Mouse (Mus musculus): Measurements from ENCODE around the gene C2cd5. TPM values are rescaled to one million over a fixed set of nuclear protein-coding genes. Genes with fewer than 3 reads are reported as not detected.

Gene C2cd5
- polyA plus RNA-seq, 1 experiment from 2014 or later: 22.4 TPM

GRCm38 (mm10) chr6:143085898-143086297 is 14.0 kb downstream of the C2cd5 start:
- no peak overlapping the region for H3K4me3 ChIP-seq (ENCODE audit: control insufficient read depth in 1 of 2, insufficient read depth in 1 of 2, low read depth in 1 of 2, low read length in 2 of 2)
- peaks cover 69% of the 10 kb centered on the region for H3K36me3 ChIP-seq (ENCODE audit: control insufficient read depth, insufficient read depth, low read length)
- no peak overlapping the region for H3K4me2 ChIP-seq (ENCODE audit: low read length)
- no peaks in the 10 kb centered on the region for H3K9me3 ChIP-seq (ENCODE audit: control insufficient read depth, low read length)
- ATAC-seq (ENCODE audit: insufficient number of reproducible peaks, insufficient read depth, low FRiP score, low read depth): no peak
- 96% methylated on average over 1 of the region's 1 CpGs for WGBS
- H3K4me1 ChIP-seq (ENCODE audit: control insufficient read depth in 2 of 2, insufficient read depth in 2 of 2, low read length in 2 of 2): no peaks in the 10 kb centered on the region
- no peak overlapping the region for H3K27ac ChIP-seq (replicated peaks in 1 of 2; ENCODE audit: control insufficient read depth in 1 of 2, insufficient read depth in 1 of 2, low read depth in 2 of 2, low read length in 2 of 2)
- H3K27me3 ChIP-seq (ENCODE audit: control insufficient read depth, insufficient read depth, low read length): no peaks in the 10 kb centered on the region
- H3K9ac ChIP-seq (ENCODE audit: low read length): no peak overlapping the region

DNA sequence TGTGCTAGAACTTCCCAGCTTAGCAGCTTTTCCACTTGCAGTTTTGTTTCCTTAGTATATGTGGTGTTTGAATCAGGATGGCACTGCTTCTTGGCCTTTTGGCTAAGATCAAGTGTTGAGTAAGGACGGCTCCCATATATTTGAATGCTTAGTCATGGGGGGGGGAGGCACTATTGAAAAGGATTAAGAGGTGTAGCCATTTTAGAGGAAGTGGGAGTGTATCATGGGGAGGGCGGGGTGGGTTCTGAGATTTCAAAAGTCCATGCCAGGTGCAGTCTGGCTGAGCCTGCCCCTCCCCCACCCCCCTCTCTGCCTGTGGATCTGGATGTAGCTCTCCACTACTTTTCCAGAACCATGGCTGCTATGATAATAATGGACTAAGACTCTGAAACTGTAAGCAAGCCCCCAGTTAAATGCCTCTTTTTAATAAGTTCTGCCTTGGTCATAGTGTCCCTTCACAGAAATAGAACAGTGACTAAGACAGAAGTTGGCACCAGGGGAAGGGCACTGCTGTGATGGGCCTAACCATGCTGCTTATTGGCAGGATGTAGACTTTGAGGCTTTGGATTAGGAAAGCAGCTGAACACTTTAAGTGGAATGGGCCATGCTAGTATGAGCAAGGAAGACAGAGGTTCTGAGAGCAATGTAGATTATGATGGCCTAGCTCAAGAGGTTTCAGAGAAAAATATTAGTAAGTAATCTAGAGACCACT is 15.5 kb downstream of the C2cd5 start:
- no peak overlapping the region for H3K4me2 ChIP-seq (ENCODE audit: low read length)
- 87% methylated on average over 2 of the region's 2 CpGs for WGBS
- H3K27ac ChIP-seq (replicated peaks in 1 of 2; ENCODE audit: control insufficient read depth in 1 of 2, insufficient read depth in 1 of 2, low read depth in 2 of 2, low read length in 2 of 2): no peak overlapping the region
- no peak for ATAC-seq (ENCODE audit: insufficient number of reproducible peaks, insufficient read depth, low FRiP score, low read depth)
- H3K4me1 ChIP-seq (ENCODE audit: control insufficient read depth in 2 of 2, insufficient read depth in 2 of 2, low read length in 2 of 2): no peaks in the 10 kb centered on the region
- no peaks in the 10 kb centered on the region for H3K27me3 ChIP-seq (ENCODE audit: control insufficient read depth, insufficient read depth, low read length)
- H3K9ac ChIP-seq (ENCODE audit: low read length): no peak overlapping the region
- H3K4me3 ChIP-seq (ENCODE audit: control insufficient read depth in 1 of 2, insufficient read depth in 1 of 2, low read depth in 1 of 2, low read length in 2 of 2): no peak overlapping the region
- peaks cover 62% of the 10 kb centered on the region for H3K36me3 ChIP-seq (ENCODE audit: control insufficient read depth, insufficient read depth, low read length)
- H3K9me3 ChIP-seq (ENCODE audit: control insufficient read depth, low read length): no peaks in the 10 kb centered on the region

GRCm38 (mm10) chr6:143081479-143082106 is 18.3 kb downstream of the C2cd5 start:
- Histone ChIP-seq H3K27me3 (ENCODE audit: control insufficient read depth, insufficient read depth, low read length) (no peaks in the 10 kb centered on the region), H3K4me2 (ENCODE audit: low read length) (no peak overlapping the region), H3K9ac (ENCODE audit: low read length) (no peak overlapping the region), H3K4me1 (ENCODE audit: control insufficient read depth in 2 of 2, insufficient read depth in 2 of 2, low read length in 2 of 2) (no peaks in the 10 kb centered on the region), H3K4me3 (ENCODE audit: control insufficient read depth in 1 of 2, insufficient read depth in 1 of 2, low read depth in 1 of 2, low read length in 2 of 2) (no peak overlapping the region), H3K9me3 (ENCODE audit: control insufficient read depth, low read length) (no peaks in the 10 kb centered on the region), H3K36me3 (ENCODE audit: control insufficient read depth, insufficient read depth, low read length) (peaks cover 68% of the 10 kb centered on the region), H3K27ac (replicated peaks in 1 of 2; ENCODE audit: control insufficient read depth in 1 of 2, insufficient read depth in 1 of 2, low read depth in 2 of 2, low read length in 2 of 2) (no peak overlapping the region)
- WGBS: 81% methylated on average over 13 of the region's 13 CpGs
- ATAC-seq (ENCODE audit: insufficient number of reproducible peaks, insufficient read depth, low FRiP score, low read depth): no peak

DNA sequence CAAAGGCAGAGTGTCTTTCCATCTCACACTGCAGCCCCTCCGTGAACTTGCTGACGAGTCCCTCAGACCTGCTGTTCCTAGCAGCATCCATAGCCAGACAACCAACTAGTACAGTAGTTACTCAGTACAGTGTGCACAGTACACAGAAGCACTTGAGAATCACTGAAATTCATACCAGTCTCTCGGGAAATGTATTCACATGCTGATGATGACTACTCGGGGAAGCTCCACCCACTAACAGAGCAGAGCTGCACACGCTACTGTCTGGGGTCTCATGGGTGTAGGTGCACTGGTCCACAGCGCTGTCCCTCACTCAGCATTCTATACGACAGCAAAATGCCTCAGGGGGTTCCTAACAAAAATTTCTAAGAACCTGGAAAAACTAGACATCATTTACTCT is 19.2 kb downstream of the C2cd5 start:
- no peaks in the 10 kb centered on the region; a peak in 1 of 4 replicates for H3K4me1 ChIP-seq (ENCODE audit: control insufficient read depth in 2 of 2, insufficient read depth in 2 of 2, low read length in 2 of 2)
- no peaks in the 10 kb centered on the region for H3K27me3 ChIP-seq (ENCODE audit: control insufficient read depth, insufficient read depth, low read length)
- no peak overlapping the region for H3K9ac ChIP-seq (ENCODE audit: low read length)
- H3K27ac ChIP-seq (replicated peaks in 1 of 2; ENCODE audit: control insufficient read depth in 1 of 2, insufficient read depth in 1 of 2, low read depth in 2 of 2, low read length in 2 of 2): no peak overlapping the region
- ATAC-seq (ENCODE audit: insufficient number of reproducible peaks, insufficient read depth, low FRiP score, low read depth): no peak
- H3K4me3 ChIP-seq (ENCODE audit: control insufficient read depth in 1 of 2, insufficient read depth in 1 of 2, low read depth in 1 of 2, low read length in 2 of 2): no peak overlapping the region
- H3K36me3 ChIP-seq (ENCODE audit: control insufficient read depth, insufficient read depth, low read length): peaks cover 66% of the 10 kb centered on the region
- H3K9me3 ChIP-seq (ENCODE audit: control insufficient read depth, low read length): no peaks in the 10 kb centered on the region
- H3K4me2 ChIP-seq (ENCODE audit: low read length): no peak overlapping the region
- 87% methylated on average over 7 of the region's 7 CpGs for WGBS

DNA sequence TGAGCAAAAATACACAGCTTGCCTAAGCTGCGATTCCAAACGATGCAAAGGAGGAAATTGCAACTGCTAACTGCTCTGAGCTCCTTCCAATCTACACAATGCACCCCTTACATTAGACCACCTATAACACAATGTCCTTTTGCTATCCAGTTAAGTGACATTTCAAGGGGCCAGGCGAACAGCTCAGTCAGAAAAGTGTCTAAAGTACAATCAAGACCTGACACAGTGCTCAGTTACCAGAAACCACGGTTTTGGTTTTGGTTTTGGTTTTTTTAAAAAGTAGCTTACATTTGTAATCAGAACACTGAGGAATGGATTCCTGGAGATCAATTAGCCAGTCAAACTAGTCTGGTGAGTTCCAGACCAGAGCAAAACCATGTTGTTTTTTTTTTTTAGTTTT is 20.8 kb downstream of the C2cd5 start:
- WGBS: 83% methylated on average over 4 of the region's 4 CpGs
- no peak for ATAC-seq (ENCODE audit: insufficient number of reproducible peaks, insufficient read depth, low FRiP score, low read depth)
- no peaks in the 10 kb centered on the region; a peak in 1 of 4 replicates for H3K4me1 ChIP-seq (ENCODE audit: control insufficient read depth in 2 of 2, insufficient read depth in 2 of 2, low read length in 2 of 2)
- H3K36me3 ChIP-seq (ENCODE audit: control insufficient read depth, insufficient read depth, low read length): peaks cover 68% of the 10 kb centered on the region
- no peak overlapping the region for H3K27ac ChIP-seq (replicated peaks in 1 of 2; ENCODE audit: control insufficient read depth in 1 of 2, insufficient read depth in 1 of 2, low read depth in 2 of 2, low read length in 2 of 2)
- H3K9me3 ChIP-seq (ENCODE audit: control insufficient read depth, low read length): no peaks in the 10 kb centered on the region
- H3K4me3 ChIP-seq (ENCODE audit: control insufficient read depth in 1 of 2, insufficient read depth in 1 of 2, low read depth in 1 of 2, low read length in 2 of 2): no peak overlapping the region
- no peak overlapping the region for H3K9ac ChIP-seq (ENCODE audit: low read length)
- H3K4me2 ChIP-seq (ENCODE audit: low read length): no peak overlapping the region
- no peaks in the 10 kb centered on the region for H3K27me3 ChIP-seq (ENCODE audit: control insufficient read depth, insufficient read depth, low read length)

- no peak overlapping the region for H3K4me3 ChIP-seq (ENCODE audit: control insufficient read depth in 1 of 2, insufficient read depth in 1 of 2, low read depth in 1 of 2, low read length in 2 of 2)
- no peaks in the 10 kb centered on the region for H3K27me3 ChIP-seq (ENCODE audit: control insufficient read depth, insufficient read depth, low read length)
- H3K9me3 ChIP-seq (ENCODE audit: control insufficient read depth, low read length): no peaks in the 10 kb centered on the region
- peaks cover 3 to 4% of the 10 kb centered on the region in 2 experiments for H3K4me1 ChIP-seq (ENCODE audit: control insufficient read depth in 2 of 2, insufficient read depth in 2 of 2, low read length in 2 of 2)
- no peak overlapping the region for H3K27ac ChIP-seq (replicated peaks in 1 of 2; ENCODE audit: control insufficient read depth in 1 of 2, insufficient read depth in 1 of 2, low read depth in 2 of 2, low read length in 2 of 2)
- WGBS: 77% methylated on average over 10 of the region's 10 CpGs
- H3K9ac ChIP-seq (ENCODE audit: low read length): no peak overlapping the region
- no peak overlapping the region for H3K4me2 ChIP-seq (ENCODE audit: low read length)
- no peak for ATAC-seq (ENCODE audit: insufficient number of reproducible peaks, insufficient read depth, low FRiP score, low read depth)
- H3K36me3 ChIP-seq (ENCODE audit: control insufficient read depth, insufficient read depth, low read length): peaks cover 67% of the 10 kb centered on the region
Observed at GRCm38 (mm10) chr6:143076461-143076860, 23.5 kb downstream of the C2cd5 start.

DNA sequence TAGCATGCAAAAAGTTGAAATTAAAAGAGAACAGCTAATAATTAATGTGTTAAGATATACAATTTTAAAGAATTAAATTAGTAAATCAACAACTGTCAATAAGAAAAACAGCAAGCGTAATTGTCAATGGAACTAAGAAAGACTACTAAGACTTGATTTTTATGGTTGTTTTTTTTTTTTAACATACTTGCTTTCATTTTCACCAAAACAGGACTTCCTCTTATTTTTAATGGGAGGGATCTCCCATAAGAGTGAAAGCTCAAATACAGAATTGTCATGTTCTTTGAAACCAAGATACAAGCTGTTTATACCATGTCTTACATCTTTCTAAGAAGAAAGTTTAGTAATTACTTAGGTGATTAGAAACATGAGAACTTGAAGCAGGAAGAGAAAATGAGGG is 26.0 kb downstream of the C2cd5 start:
- H3K27me3 ChIP-seq (ENCODE audit: control insufficient read depth, insufficient read depth, low read length): no peaks in the 10 kb centered on the region
- H3K9me3 ChIP-seq (ENCODE audit: control insufficient read depth, low read length): no peaks in the 10 kb centered on the region
- no peak overlapping the region for H3K4me2 ChIP-seq (ENCODE audit: low read length)
- no peak overlapping the region for H3K27ac ChIP-seq (replicated peaks in 1 of 2; ENCODE audit: control insufficient read depth in 1 of 2, insufficient read depth in 1 of 2, low read depth in 2 of 2, low read length in 2 of 2)
- H3K4me1 ChIP-seq (ENCODE audit: control insufficient read depth in 2 of 2, insufficient read depth in 2 of 2, low read length in 2 of 2): peaks cover 3 to 4% of the 10 kb centered on the region in 2 experiments
- ATAC-seq (ENCODE audit: insufficient number of reproducible peaks, insufficient read depth, low FRiP score, low read depth): no peak
- H3K4me3 ChIP-seq (ENCODE audit: control insufficient read depth in 1 of 2, insufficient read depth in 1 of 2, low read depth in 1 of 2, low read length in 2 of 2): no peak overlapping the region
- WGBS: 92% methylated on average over 1 of the region's 1 CpGs
- H3K9ac ChIP-seq (ENCODE audit: low read length): no peak overlapping the region
- peaks cover 61% of the 10 kb centered on the region for H3K36me3 ChIP-seq (ENCODE audit: control insufficient read depth, insufficient read depth, low read length)

Data from heart, embryonic 14.5 days (tissue).